Mouse (Mus musculus) midbrain, postnatal 0 days (tissue): ENCODE data around the gene Hoxa10. TPM values are rescaled to one million over a fixed set of nuclear protein-coding genes. Genes with fewer than 3 reads are reported as not detected.

Experiments used
- ATAC-seq: fragments of 200-750 bp; cut with Nextera tagmentation; 2 replicates; pipeline ENCODE4 v1.8.0; 2017; ENCODE audit warnings: moderate number of reproducible peaks, mild to moderate bottlenecking, moderate TSS enrichment, moderate library complexity; ENCODE audit not compliant: low FRiP score
- DNase-seq: peaks from one replicate; pipeline ENCODE4 v3.0.0-alpha.2; 2015; ENCODE audit warnings: low spot score
- H3K27ac ChIP-seq: fragments of 300-500 bp; sonication (generic); 2 replicates; pipeline ENCODE4 v1.5.1; 2014; ENCODE audit warnings: low read depth, mild to moderate bottlenecking, low read length, mixed read lengths
- H3K27me3 ChIP-seq: fragments of 300-500 bp; sonication (generic); 2 replicates; pipeline ENCODE4 v1.6.1; 2014; ENCODE audit warnings: low read length, control low read depth, mixed read lengths; ENCODE audit not compliant: insufficient read depth
- H3K36me3 ChIP-seq: fragments of 300-500 bp; sonication (generic); 2 replicates; pipeline ENCODE4 v1.6.1; 2014; ENCODE audit warnings: low read length, control low read depth, mixed read lengths; ENCODE audit not compliant: insufficient read depth
- H3K4me1 ChIP-seq: fragments of 300-500 bp; sonication (generic); 2 replicates; pipeline ENCODE4 v1.6.1; 2014; ENCODE audit warnings: mild to moderate bottlenecking, control low read depth, antibody characterized with exemption, low read length, mixed read lengths; ENCODE audit not compliant: insufficient read depth
- H3K4me2 ChIP-seq: fragments of 300-500 bp; sonication (generic); 2 replicates; pipeline ENCODE4 v1.6.1; 2014; ENCODE audit warnings: low read depth, mild to moderate bottlenecking, low read length, mixed read lengths; ENCODE audit not compliant: poor library complexity, severe bottlenecking
- H3K4me3 ChIP-seq: fragments of 300-500 bp; sonication (generic); 2 replicates; pipeline ENCODE4 v1.5.1; 2014; ENCODE audit warnings: low read depth, mild to moderate bottlenecking, low read length, moderate library complexity
- H3K9ac ChIP-seq: fragments of 300-500 bp; sonication (generic); replicated peaks from 2 replicates; pipeline ENCODE4 v1.6.1; 2014; ENCODE audit warnings: mild to moderate bottlenecking, low read length, moderate library complexity, mixed read lengths; ENCODE audit not compliant: poor library complexity, severe bottlenecking
- H3K9me3 ChIP-seq: fragments of 300-500 bp; sonication (generic); 2 replicates; pipeline ENCODE4 v1.6.1; 2016; ENCODE audit warnings: low read length, control low read depth
- CTCF ChIP-seq: IDR thresholded peaks from 2 replicates; pipeline ENCODE4 v1.5.1; 2016; ENCODE audit warnings: antibody characterized with exemption, mild to moderate bottlenecking
- WGBS: fragments of 180-500 bp; shearing (Covaris S2); extraction: QIAGEN DNeasy Blood & Tissue Kit; methylation state at CpG from one replicate; pipeline ENCODE4 v1.1.7; 2014; 5-methylcytosine and 5-hydroxymethylcytosine counted together
- polyA plus RNA-seq: library from polyadenylated mRNA; unstranded; fragments of >200 nt; fragmentation: Nextera tagmentation; extraction: Ambion mirVana; gene quantifications from 2 replicates; pipeline ENCODE4 v1.2.1, GENCODE M21; 2015
- total RNA-seq: library from RNA; depleted of rRNA; stranded (reverse); fragments of >200 nt; gene quantifications from 2 replicates; pipeline ENCODE4 v1.2.3, GENCODE M21; 2014

Hoxa10 gene
- total and polyA plus RNA-seq, 2 experiments from 2014 or later = not detected

GRCm38 (mm10) chr6:52235267-52235666 lies 5.4 kb downstream of the Hoxa10 start:
- H3K4me3 ChIP-seq = no peak overlapping the region
- H3K27ac ChIP-seq = no peak overlapping the region
- no peaks in the 10 kb centered on the region for H3K4me1 ChIP-seq
- peaks cover 92% of the 10 kb centered on the region for H3K27me3 ChIP-seq
- no peaks in the 10 kb centered on the region for H3K9me3 ChIP-seq
- DNase-seq (no peak), ATAC-seq (no peak)
- TF ChIP-seq CTCF = no peak
- no peak overlapping the region for H3K4me2 ChIP-seq
- no peak overlapping the region for H3K9ac ChIP-seq
- no peaks in the 10 kb centered on the region for H3K36me3 ChIP-seq
- WGBS = 27% methylated on average over 9 of the region's 9 CpGs

DNA sequence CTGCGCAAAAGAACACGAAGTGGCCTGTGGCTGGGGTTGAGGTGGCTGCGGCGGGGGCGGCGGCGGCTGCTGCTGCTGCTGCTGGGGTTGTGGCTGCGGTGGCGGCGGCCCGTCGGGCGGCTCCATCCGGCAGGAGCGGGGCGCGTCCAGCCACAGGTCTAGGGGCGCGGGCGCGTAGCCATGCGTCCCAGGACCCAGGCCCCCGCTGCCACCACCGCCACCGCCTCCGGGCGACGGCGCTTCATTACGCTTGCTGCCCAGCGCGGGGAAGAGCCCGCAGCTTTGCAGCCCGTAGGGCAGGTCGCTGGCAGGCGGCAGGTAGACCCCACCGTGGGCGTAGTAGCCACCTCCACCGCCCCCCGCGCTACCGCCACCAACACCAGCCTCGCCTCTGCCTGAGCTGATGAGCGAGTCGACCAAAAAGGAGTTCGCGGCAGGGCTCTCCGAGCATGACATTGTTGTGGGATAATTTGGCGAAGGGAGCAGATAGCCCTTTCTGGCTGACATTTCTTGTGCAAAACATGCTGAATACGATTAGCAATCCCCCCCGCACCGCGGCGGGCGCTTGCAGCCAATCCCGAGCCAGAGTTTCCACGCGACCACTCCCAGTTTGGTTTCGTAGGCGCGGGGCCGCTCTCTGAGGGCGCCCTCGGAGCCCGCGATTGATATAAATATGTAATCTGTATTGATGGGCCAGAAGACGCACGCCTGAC lies 6.1 kb downstream of the Hoxa10 start:
- H3K4me2 ChIP-seq = no peak overlapping the region
- peaks cover 92% of the 10 kb centered on the region for H3K27me3 ChIP-seq
- H3K27ac ChIP-seq = no peak overlapping the region
- H3K4me3 ChIP-seq = no peak overlapping the region
- WGBS = 2% methylated on average over 48 of the region's 68 CpGs
- ATAC-seq (no peak), DNase-seq (no peak)
- H3K9ac ChIP-seq = no peak overlapping the region
- no peaks in the 10 kb centered on the region for H3K9me3 ChIP-seq
- H3K36me3 ChIP-seq = no peaks in the 10 kb centered on the region
- H3K4me1 ChIP-seq = no peaks in the 10 kb centered on the region
- TF ChIP-seq CTCF = no peak

DNA sequence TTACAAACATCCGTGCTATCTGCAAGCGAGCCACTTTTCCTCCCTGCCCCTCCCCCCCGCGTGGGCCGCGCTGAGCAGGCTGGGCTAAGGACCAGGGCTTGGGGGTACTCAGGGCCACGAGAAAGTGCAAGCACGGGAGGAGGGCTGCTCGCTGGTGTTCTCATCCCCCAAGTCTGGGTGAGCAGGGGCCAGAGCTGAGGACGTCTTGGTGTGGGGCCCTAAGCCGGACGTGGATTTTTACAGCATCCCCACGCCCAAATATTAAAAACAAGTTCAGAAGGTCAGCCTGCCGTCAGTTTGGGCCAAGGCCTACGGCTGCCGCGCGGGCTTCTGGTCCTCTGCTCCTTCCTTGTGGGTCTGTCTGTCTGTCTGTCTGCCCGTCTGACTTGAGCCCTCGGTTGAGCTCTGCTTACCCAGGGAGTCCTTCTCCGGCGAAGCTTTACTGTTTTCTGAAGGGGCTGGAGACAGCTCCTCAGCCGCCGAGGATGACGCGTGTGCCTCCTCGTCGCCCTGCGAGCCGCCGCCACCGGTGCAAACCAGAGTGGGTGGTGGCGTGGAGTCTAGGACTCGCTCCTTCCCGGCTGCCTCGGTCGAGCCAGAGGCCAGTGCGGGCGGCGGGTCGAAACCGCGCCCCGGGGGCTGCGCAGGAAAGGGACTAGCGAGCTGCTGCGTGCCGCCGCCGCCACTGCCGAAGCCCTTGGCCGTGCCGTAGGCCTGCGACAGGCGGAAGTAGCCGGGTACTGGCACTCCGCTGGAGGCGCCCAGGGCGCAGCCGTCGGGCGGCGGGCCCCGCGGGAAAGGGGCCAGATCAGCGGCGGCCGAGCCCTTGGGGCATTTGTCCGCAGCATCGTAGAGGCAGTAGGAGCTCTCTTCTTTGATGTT lies 6.9 kb downstream of the Hoxa10 start:
- H3K27ac ChIP-seq = no peak overlapping the region
- DNase-seq (no peak), ATAC-seq (0 out of 2 replicates have a peak, but pooled peaks have one; percentile 23)
- no peak for TF ChIP-seq CTCF
- WGBS = 2% methylated on average over 64 of the region's 70 CpGs
- H3K9ac ChIP-seq = no peak overlapping the region
- no peak overlapping the region for H3K4me3 ChIP-seq
- no peaks in the 10 kb centered on the region for H3K36me3 ChIP-seq
- no peaks in the 10 kb centered on the region for H3K9me3 ChIP-seq
- no peaks in the 10 kb centered on the region for H3K4me1 ChIP-seq
- H3K27me3 ChIP-seq = peaks cover 94% of the 10 kb centered on the region
- H3K4me2 ChIP-seq = no peak overlapping the region

DNA sequence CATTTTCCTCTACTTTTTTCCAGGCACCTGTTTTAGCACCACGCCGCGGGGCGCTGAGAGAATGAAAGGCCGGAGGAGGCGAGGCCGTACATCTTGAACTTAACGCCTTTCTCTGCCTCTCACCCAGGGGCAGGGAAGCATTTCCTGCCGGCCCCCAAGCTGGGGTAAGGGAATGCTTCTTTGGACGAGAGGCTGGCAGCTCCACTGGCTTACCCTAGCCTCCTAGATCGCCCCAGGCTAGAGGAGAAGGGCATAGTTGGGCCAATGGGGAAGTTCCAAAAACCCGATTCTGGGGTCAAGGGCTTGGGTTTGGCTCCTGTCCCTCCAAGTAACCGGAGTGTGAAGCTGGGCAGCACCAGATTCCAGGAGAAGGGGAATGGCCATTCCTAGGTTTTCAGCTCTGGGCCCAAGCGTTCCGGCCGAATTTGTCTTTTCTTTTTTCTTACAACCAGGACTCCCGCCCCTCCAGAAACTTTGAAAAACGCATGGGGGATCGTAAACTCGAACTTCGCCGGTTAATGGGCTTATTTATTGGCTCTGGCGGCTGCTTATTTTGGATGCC lies 7.6 kb downstream of the Hoxa10 start:
- Histone ChIP-seq H3K27me3 (peaks cover 93% of the 10 kb centered on the region), H3K4me1 (no peaks in the 10 kb centered on the region), H3K9ac (no peak overlapping the region), H3K9me3 (no peaks in the 10 kb centered on the region), H3K4me2 (no peak overlapping the region), H3K36me3 (no peaks in the 10 kb centered on the region), H3K4me3 (no peak overlapping the region), H3K27ac (no peak overlapping the region)
- under 1% methylated on average over 23 of the region's 23 CpGs for WGBS
- ATAC-seq (no peak), DNase-seq (no peak)
- TF ChIP-seq CTCF = no peak

GRCm38 (mm10) chr6:52232568-52232965 lies 8.1 kb downstream of the Hoxa10 start:
- Histone ChIP-seq H3K4me1 (no peaks in the 10 kb centered on the region), H3K27ac (no peak overlapping the region), H3K9ac (no peak overlapping the region), H3K4me3 (no peak overlapping the region), H3K27me3 (peaks cover 93% of the 10 kb centered on the region), H3K4me2 (no peak overlapping the region), H3K36me3 (no peaks in the 10 kb centered on the region), H3K9me3 (no peaks in the 10 kb centered on the region)
- WGBS = 2% methylated on average over 18 of the region's 18 CpGs
- no peak for ATAC-seq
- TF ChIP-seq CTCF = no peak
- DNase-seq = no peak
